Mouse (Mus musculus) stomach, adult 2 months (tissue): ENCODE data around the gene Zfp933. TPM values are rescaled to one million over a fixed set of nuclear protein-coding genes. Genes with fewer than 3 reads are reported as not detected.

ENCODE experiments used
- polyA plus RNA-seq: library from polyadenylated mRNA; depleted of rRNA; stranded (reverse); fragments of >200 nt; gene quantifications from 2 replicates; pipeline ENCODE4 v1.2.3, GENCODE M21; 2012; rRNA removed

Zfp933 gene
- 0.04 and 0.17 TPM in 2 replicates for polyA plus RNA-seq

DNA sequence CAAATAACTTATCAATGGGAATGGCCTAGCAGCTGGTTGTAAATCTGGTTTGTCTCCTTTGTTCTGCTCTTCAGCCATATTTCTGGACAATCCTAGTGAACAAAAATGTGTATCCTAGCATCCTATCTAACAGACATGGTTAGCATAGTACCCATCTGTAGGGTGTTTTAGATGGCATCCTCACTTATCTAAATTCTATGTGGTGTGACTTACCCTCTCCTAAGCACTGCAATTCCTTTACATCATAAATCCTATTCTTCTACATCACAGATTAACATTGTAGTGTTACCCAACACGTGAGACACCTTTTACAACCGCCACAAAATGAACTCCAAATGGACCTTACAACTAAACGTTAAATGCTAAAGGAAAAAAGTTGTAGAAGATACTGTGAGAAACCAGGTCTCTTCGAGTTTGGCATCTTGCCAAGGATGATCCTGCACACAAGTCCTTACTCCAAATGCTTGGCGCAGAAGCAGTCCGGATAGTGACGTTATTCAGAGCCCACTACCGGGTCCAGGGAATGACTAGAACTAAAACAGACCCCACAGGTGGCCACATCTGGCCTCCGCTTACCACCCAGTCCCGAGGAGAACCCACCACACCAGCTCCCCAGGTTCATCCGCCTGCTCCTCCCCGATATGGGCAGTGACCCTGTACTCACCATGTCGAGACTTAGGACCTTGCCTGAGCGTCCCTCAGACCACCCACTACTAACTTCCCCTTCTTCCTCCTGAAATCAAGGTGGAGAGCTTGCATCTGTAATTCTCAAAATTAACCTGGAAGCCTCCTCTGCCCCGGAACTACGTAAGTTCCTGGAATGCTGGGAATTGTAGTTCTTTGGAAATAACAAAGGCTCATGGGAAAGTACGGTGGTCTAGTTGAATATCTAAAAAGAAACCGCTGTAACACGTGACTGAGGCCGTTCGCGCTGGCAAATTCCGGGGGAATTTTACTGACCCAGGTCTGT, at the start of gene Zfp933:
Gene Zfp933 (minus strand): TSS at position 753 of the 970 bp plus-strand sequence.

DNA sequence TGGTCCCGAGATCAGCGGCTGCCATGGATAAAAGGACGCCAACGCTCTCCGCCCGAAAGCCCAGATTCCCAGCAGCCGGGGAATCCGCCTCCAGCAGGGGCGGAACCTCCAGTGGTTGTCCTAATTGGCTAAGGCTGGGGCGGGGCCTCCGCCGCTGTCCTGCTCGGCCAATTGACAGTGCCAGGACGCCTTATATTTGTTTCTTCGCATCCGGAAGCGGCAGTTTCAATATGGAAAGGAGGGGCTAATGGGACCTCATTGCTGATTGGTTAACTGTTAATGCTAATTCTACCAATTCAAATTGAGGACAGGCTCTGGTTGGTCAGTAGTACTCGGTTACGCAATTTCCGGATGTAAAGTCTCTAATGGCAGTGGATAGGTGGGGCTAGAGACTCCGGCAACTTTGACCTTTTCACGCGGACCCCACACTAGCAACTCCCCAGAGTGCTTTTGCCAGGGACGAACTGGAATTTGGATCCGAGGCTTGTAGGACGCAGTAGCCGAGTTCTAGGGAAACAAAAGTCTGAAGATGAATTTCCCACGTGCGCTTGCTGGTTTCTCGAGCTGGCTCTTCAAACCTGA, 20.4 kb upstream of the Zfp933 start, which contains the start of the genes Miip and Fv1:
Gene Miip (minus strand): TSS at position 367 of the 582 bp plus-strand sequence.
Gene Fv1 (plus strand): TSS at position 530 of the 582 bp plus-strand sequence.

DNA sequence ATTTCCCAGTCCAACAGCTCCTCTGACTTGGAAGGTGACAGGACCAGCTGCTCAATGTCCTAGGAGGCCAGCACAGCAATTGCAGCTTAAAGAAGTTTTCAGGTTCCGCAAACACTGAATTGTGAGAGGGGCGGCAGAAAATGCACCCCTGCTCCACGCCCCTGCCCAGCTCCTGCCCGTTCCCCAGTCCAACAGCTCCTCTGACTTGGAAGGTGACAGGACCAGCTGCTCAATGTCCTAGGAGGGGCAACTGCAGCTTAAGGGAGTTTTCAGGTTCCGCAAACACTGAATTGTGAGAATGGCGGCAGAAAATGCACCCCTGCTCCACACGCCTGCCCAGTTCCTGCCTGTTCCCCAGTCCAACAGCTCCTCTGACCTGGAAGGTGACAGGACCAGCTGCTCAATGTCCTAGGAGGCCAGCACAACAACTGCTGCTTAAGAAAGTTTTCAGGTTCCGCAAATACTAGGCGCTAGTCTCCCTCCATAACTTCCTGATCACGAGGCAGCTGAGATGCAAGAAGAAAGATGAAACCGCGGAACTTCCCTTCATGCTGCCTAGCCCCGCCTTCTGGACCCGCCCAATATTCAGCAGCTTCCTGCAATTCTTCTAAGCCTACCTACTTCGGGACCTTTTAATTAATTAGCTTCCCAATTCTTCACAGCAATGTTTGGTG, 38.7 kb downstream of the Zfp933 start, which contains the start of gene Zfp984:
Gene Zfp984 (minus strand): TSS at position 497 of the 674 bp plus-strand sequence.

Other genes with a start within 250 kb of the Zfp933 start
- gene Zfp979, start 205.9 kb downstream of the Zfp933 start, polyA plus RNA-seq: not detected in 2 replicates
- not detected in 2 replicates for gene Zfp534, start 145.8 kb downstream of the Zfp933 start, polyA plus RNA-seq
- gene Zfp984, start 38.6 kb downstream of the Zfp933 start, polyA plus RNA-seq: 0.02 TPM in 1 of 2 replicates, not detected in the other
- gene Miip, start 20.4 kb upstream of the Zfp933 start, polyA plus RNA-seq: 41.4 and 46.9 TPM in 2 replicates
- gene Fv1, start 20.6 kb upstream of the Zfp933 start, polyA plus RNA-seq: 0.19 and 0.53 TPM in 2 replicates
- gene Mfn2, start 56.3 kb upstream of the Zfp933 start, polyA plus RNA-seq: 23.7 and 26.1 TPM in 2 replicates
- gene Plod1, start 88.4 kb upstream of the Zfp933 start, polyA plus RNA-seq: 14.3 and 15.6 TPM in 2 replicates
- gene 2510039O18Rik, start 92.5 kb upstream of the Zfp933 start, polyA plus RNA-seq: 55.4 and 74.4 TPM in 2 replicates
- gene Nppb, start 137.4 kb upstream of the Zfp933 start, polyA plus RNA-seq: not detected in 2 replicates
- gene Nppa, start 152.4 kb upstream of the Zfp933 start, polyA plus RNA-seq: 0.10 TPM in 1 of 2 replicates, not detected in the other
- 1.7 and 2.1 TPM in 2 replicates for gene Clcn6, start 190.5 kb upstream of the Zfp933 start, polyA plus RNA-seq
- gene Mthfr, start 190.7 kb upstream of the Zfp933 start, polyA plus RNA-seq: 10.9 and 11.4 TPM in 2 replicates
- 36.5 and 39.3 TPM in 2 replicates for gene Agtrap, start 239.7 kb upstream of the Zfp933 start, polyA plus RNA-seq